Mouse (Mus musculus) heart, postnatal 4 days (tissue): ENCODE data around the gene Galnt10. TPM values are rescaled to one million over a fixed set of nuclear protein-coding genes. Genes with fewer than 3 reads are reported as not detected.

Source experiments
- DNase-seq: peaks from one replicate; pipeline ENCODE4 v3.0.0; 2021
- total RNA-seq, 2 experiments: library from RNA; stranded (reverse); gene quantifications; 2 replicates each; pipeline ENCODE4 v1.2.3; 2021

Gene Galnt10
- total RNA-seq, 2 experiments from 2014 or later, result 8.2 to 9.1 TPM

DNA sequence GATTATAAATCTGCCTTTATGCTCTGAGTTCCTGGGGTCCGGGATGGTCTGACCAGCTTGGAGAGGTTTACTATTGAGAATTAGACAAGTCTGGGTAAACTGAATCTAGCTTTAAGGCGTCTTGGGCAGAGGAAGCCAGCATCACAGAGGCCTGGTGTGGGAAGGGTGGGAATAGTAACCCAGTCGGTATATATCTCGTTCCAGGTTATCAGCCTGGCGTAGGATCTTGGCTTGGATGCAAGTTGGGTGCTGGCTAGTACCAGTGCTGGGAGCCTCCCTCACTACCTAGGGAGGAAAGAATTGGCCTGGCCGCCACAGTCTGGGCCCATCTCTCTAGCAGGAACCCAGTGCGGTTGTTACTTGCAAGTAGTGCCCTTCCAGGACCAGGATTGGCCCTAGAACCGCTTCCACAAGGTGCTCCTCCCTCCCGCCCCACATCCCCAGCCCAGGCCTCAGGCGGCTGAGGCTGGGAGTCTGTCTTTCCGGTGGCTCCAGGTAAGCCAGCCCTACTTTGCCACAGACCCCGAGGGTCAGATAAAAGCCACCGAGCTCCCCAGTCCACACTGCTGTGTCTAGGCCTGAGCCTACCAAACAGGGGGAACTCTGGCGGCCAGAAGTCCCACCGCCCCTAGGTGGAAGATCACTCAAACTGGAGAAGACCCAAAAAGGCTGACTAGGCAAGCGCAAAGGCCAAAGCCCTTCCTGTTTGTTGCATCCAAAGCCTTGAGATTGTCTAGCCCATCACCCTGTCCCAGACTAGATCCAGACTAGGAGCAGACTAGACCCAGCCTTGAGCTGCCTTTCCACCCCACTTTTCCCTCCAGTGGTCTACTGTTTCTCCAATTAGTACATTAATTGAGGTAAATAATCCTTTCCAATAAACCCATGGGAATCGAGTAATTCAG is 184.9 kb downstream of the Galnt10 start:
- no peak for DNase-seq

- DNase-seq, result no peak
These were observed 186.1 kb downstream of the Galnt10 start for GRCm38 (mm10) chr11:57831281-57831781.

DNA sequence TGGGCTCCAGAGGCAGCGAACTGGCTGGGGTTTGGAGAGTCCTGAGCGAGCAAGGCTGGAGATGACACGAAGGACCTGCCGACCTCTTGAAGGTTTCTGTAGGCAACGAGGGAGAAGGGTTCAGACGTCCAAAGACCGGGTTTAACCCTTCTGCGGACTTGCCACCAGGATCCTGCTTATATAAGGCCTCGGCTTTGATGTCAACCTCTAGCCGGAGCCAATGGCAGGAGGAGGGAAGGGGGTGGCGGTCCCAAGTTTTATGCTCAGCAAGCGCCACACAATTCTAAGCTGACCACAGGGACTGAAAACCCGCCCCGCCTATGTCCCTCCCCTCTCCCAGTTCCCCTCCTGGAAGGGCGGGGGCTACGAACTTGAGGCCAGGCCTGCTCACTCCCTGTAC is 186.6 kb downstream of the Galnt10 start:
- DNase-seq, result no peak

GRCm38 (mm10) chr11:57832552-57833201 is 187.4 kb downstream of the Galnt10 start, which contains the start of gene Hand1:
Gene Hand1, minus strand, starts transcription at chr11:57832818.
- DNase-seq, result no peak

DNA sequence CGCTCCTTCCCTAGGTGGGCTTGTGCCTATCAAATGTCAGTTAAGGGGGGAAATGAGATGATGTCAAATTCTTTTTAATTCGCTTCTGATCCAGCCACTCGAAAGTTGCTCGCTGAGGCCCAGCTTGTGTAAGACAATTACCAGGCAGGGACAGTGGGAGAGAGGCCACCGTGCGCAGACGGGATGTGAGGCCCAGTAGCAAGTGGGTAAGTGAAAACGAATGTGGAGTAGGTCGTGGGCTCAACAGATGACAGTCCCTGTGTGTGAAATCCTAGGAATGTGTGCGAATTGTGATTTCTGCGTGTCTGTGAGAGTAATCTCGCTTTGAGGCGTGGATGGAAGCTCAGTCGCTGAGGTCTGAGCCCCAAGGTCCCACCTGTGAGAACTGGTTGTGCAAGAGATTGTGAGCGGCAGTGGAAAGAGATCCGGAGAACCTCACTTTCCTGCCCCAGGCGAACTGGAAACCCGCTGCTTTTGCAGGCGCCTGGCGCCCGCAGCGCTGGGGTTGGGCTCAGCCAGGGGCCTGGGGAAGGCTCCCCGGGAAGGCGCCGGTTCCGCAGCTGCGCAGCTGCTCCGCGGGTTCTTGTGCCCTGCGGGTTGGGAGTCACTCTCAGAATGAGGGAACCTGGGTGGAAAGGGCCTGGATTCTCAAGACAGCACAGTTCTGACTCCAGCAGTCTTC is 188.2 kb downstream of the Galnt10 start:
- no peak for DNase-seq

- no peak for DNase-seq
These were observed 188.8 kb downstream of the Galnt10 start for GRCm38 (mm10) chr11:57834031-57834430.

DNA sequence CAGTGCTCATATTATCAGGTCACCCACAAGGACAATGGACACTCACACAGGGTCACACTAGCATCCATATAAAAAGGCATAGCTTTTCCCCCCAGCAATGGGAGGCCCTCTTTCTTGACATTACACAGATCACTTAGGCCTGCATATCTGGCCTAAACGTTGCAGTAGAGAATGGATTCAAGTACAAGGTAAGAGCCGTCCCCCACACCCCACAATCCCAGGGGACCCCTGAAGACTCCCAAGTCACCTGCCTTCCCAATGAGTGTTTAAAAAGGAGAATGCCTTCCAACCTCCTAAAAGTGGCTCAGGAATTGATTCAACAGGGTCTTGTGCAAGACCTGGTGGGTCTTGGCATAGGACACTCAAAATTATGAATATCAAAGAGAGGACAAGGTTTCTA is 190.1 kb downstream of the Galnt10 start:
- DNase-seq, result no peak

DNA sequence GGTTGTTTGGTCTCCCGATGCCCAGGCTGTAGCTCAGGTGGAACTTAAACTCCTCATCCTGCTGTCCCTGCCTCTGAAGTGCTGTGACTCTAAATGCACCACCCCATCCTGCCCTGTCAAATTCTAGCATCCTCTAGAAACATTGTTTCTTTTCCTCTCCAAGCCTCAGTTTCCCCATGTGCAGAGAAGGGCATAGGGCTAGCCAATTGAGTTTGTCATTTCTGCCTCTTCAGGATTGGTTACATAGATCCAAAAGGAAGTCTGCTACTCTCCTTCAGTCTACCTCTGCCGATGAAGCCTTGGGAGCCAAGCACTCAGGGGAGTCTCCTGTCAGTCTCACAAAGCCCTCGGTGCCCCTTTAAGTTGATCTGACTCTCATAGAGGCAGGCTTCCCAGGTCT is 190.7 kb downstream of the Galnt10 start:
- no peak for DNase-seq

DNA sequence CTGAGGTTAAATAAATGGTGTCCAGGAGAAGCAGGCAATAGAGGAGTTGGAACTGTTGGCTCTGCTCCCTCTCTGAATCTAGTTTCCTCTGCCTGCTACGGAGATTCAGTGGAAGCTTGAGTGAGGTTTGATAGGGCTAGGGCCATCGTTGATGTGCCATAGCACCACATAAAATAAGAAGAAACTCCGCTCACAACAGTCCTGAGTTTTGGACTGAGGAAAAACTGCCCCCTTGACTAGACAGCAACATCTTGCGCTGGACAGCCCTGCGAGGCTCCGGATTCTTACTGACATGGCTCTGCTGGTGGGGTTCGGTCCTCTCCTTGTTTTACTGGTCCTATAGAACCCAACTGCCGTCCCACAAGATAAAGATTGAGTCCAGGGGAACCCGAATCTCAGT is 191.2 kb downstream of the Galnt10 start:
- DNase-seq, result no peak

Other genes with a start within 250 kb of the Galnt10 start
- 10 to 100 TPM; 43.1 to 45.6 TPM for gene Fam114a2, start 126.8 kb upstream of the Galnt10 start, total RNA-seq
- gene Mfap3, start 126.8 kb upstream of the Galnt10 start, total RNA-seq, result 10 to 100 TPM; 26.8 to 27.6 TPM
- gene Sap30l, start 156.2 kb downstream of the Galnt10 start, total RNA-seq, result 10 to 100 TPM; 31.9 to 36.7 TPM
- gene Hand1, start 187.4 kb downstream of the Galnt10 start, total RNA-seq, result under 1 TPM; 0.74 to 0.81 TPM